30 mouse cellular contexts compared by ENCODE assay signal in genomic region chr4:12376797-12377570, GRCm38 (mm10).
DNase-seq lines count a peak whose midpoint lies in the region; ATAC-seq and TF ChIP-seq lines count a peak whose summit lies in the region.
"Had no signal": no experiment of that assay in that cellular context is flagged by ENCODE, and none has a peak within 500 bp of the region (broad histone marks: within the 10 kb centered on the region; RNA-seq: fewer than 3 reads in every experiment).

No protein-coding gene starts in this region.

- H3K36me3 ChIP-seq in midbrain, embryonic 15.5 days (replicated peaks), result no peaks in the 10 kb centered on the region
- no peaks in the 10 kb centered on the region for H3K36me3 ChIP-seq in midbrain, embryonic 10.5 days
- H3K36me3 ChIP-seq in kidney, adult 2 months (ENCODE audit: control insufficient read depth, insufficient read depth, low read length), result no peaks in the 10 kb centered on the region
- H3K36me3 ChIP-seq: embryonic facial prominence, embryonic 13.5 days; forebrain, embryonic 10.5 days; heart, embryonic 12.5 days; intestine, embryonic 15.5 days had no signal

- no peak for TF ChIP-seq POLR2A in cortical plate, adult 2 months (IDR thresholded peaks at IDR 0.05; ENCODE audit: extremely low read depth, insufficient read depth, low read length)
- no peak for TF ChIP-seq POLR2A in kidney, adult 2 months (IDR thresholded peaks at IDR 0.05; ENCODE audit: low read depth, low read length)

- no peak for TF ChIP-seq CTCF in cortical plate, adult 2 months (IDR thresholded peaks at IDR 0.05; ENCODE audit: extremely low read depth, insufficient read depth, low read length)
- TF ChIP-seq CTCF in kidney, adult 2 months (conservative IDR thresholded peaks at IDR 0.05; ENCODE audit: insufficient read depth, insufficient read length, low read depth, low read length), result no peak

- H3K27me3 ChIP-seq in midbrain, embryonic 15.5 days (replicated peaks), result no peaks in the 10 kb centered on the region
- H3K27me3 ChIP-seq in midbrain, embryonic 10.5 days (ENCODE audit: low read depth, poor library complexity, severe bottlenecking), result no peaks in the 10 kb centered on the region
- no peaks in the 10 kb centered on the region for H3K27me3 ChIP-seq in kidney, adult 2 months (replicated peaks; ENCODE audit: control insufficient read depth, insufficient read depth, low read length)
- H3K27me3 ChIP-seq: embryonic facial prominence, embryonic 13.5 days; heart, embryonic 12.5 days; intestine, embryonic 15.5 days; Patski had no signal

- 78% methylated on average over 5 of the region's 5 CpGs for WGBS in midbrain, embryonic 15.5 days
- WGBS in midbrain, embryonic 10.5 days, result 84% methylated on average over 5 of the region's 5 CpGs
- 79% methylated on average over 5 of the region's 5 CpGs for WGBS in kidney, adult 2 months

- no peak overlapping the region for H3K4me2 ChIP-seq in midbrain, embryonic 15.5 days
- H3K4me2 ChIP-seq: embryonic facial prominence, embryonic 13.5 days; heart, embryonic 12.5 days; intestine, embryonic 15.5 days had no signal

- H3K4me3 ChIP-seq in midbrain, embryonic 15.5 days, result no peak overlapping the region
- no peak overlapping the region for H3K4me3 ChIP-seq in midbrain, embryonic 10.5 days
- H3K4me3 ChIP-seq in cortical plate, adult 2 months (ENCODE audit: insufficient read depth, low read length), result no peak overlapping the region
- H3K4me3 ChIP-seq in kidney, adult 2 months (ENCODE audit: insufficient read depth, low read depth, low read length), result no peak overlapping the region
- H3K4me3 ChIP-seq: embryonic facial prominence, embryonic 13.5 days; forebrain, embryonic 10.5 days; heart, adult 2 months; heart, embryonic 12.5 days; intestine, embryonic 15.5 days had no signal

- peak; percentile 17 to 62 for DNase-seq in frontal cortex, postnatal 36 days (ENCODE audit: low spot score in 2 of 2)
- DNase-seq in frontal cortex, postnatal 14 days (ENCODE audit: low spot score in 2 of 2), result no peak
- no peak for DNase-seq in midbrain, embryonic 10.5 days (ENCODE audit: low spot score)
- DNase-seq in right cerebral cortex, postnatal 25 days, result peak; percentile 19
- no peak for DNase-seq in kidney, adult 2 months
- DNase-seq: adrenal gland, postnatal 10 days; cerebellum, adult 11-12 months; cerebellum, adult 9-11 months; heart, adult 2 months; kidney, adult 8-10 months; kidney, postnatal 10 days; liver; lung, adult 2 months; lung, postnatal 10 days; spleen, adult 18-20 months; thymus, adult 18-20 months; thymus, postnatal 4 days had no signal

- H3K9me3 ChIP-seq in midbrain, embryonic 15.5 days, result no peaks in the 10 kb centered on the region
- H3K9me3 ChIP-seq in midbrain, embryonic 10.5 days (replicated peaks), result no peaks in the 10 kb centered on the region
- H3K9me3 ChIP-seq: embryonic facial prominence, embryonic 13.5 days; forebrain, embryonic 10.5 days; heart, embryonic 12.5 days; intestine, embryonic 15.5 days had no signal

- no peak overlapping the region for H3K27ac ChIP-seq in midbrain, embryonic 15.5 days
- H3K27ac ChIP-seq in midbrain, embryonic 10.5 days (replicated peaks), result no peak overlapping the region
- peak overlapping the region; percentile 12; the same call in 1 of the 2 replicates for H3K27ac ChIP-seq in cortical plate, adult 2 months (ENCODE audit: insufficient read depth, low read length)
- H3K27ac ChIP-seq in kidney, adult 2 months (ENCODE audit: insufficient read depth, low read depth, low read length), result no peak overlapping the region
- H3K27ac ChIP-seq: embryonic facial prominence, embryonic 13.5 days; forebrain, embryonic 10.5 days; heart, adult 2 months; intestine, embryonic 15.5 days; liver, embryonic 14.5 days; macrophage had no signal

- no peak overlapping the region for H3K9ac ChIP-seq in midbrain, embryonic 15.5 days
- H3K9ac ChIP-seq: embryonic facial prominence, embryonic 13.5 days; heart, embryonic 12.5 days; intestine, embryonic 15.5 days; liver, embryonic 14.5 days had no signal

- ATAC-seq in midbrain, embryonic 15.5 days (replicated peaks), result peak; percentile 69; the same call in 1 of the 2 replicates
- no peak for ATAC-seq in megakaryocyte progenitor cell, adult 5-6 weeks (replicated peaks; ENCODE audit: poor library complexity)
- ATAC-seq: forebrain, embryonic 16.5 days; hindbrain, embryonic 16.5 days; intestine, embryonic 15.5 days; midbrain, embryonic 16.5 days; Patski had no signal

- no peaks in the 10 kb centered on the region for H3K4me1 ChIP-seq in midbrain, embryonic 15.5 days
- H3K4me1 ChIP-seq in midbrain, embryonic 10.5 days, result no peaks in the 10 kb centered on the region
- H3K4me1 ChIP-seq in cortical plate, adult 2 months (ENCODE audit: control insufficient read depth, insufficient read depth, low read length), result peaks cover 4% of the 10 kb centered on the region; the same call in 1 of the 2 replicates
- no peaks in the 10 kb centered on the region for H3K4me1 ChIP-seq in kidney, adult 2 months (ENCODE audit: control insufficient read depth, insufficient read depth, low read length)
- H3K4me1 ChIP-seq: embryonic facial prominence, embryonic 13.5 days; forebrain, embryonic 10.5 days; heart, embryonic 12.5 days; intestine, embryonic 15.5 days had no signal

Comparison
In these comparisons a context has a peak if more than half of its experiments do, and no peak if none do; other contexts are left out.
1. DNase-seq: peak in frontal cortex, postnatal 36 days (2 of 2) and right cerebral cortex, postnatal 25 days (single experiment); none in frontal cortex, postnatal 14 days (0 of 2), midbrain, embryonic 10.5 days (single experiment) and kidney, adult 2 months (single experiment).